Mouse (Mus musculus) neural tube, embryonic 13.5 days (tissue): ENCODE results near the gene Pamr1. TPM values are rescaled to one million over a fixed set of nuclear protein-coding genes. Genes with fewer than 3 reads are reported as not detected.

Experiments
- ATAC-seq: fragments of 200-750 bp; cut with Nextera tagmentation; 2 replicates; pipeline ENCODE4 v1.8.0; 2017; ENCODE audit warnings: low read depth, mild to moderate bottlenecking, moderate TSS enrichment, moderate library complexity
- H3K27ac ChIP-seq: fragments of 300-500 bp; sonication (generic); replicated peaks from 2 replicates; pipeline ENCODE4 v1.5.1; 2015; ENCODE audit warnings: moderate library complexity, mild to moderate bottlenecking, inconsistent platforms
- H3K27me3 ChIP-seq: fragments of 300-500 bp; sonication (generic); 2 replicates; pipeline ENCODE4 v1.6.1; 2015; ENCODE audit warnings: mild to moderate bottlenecking, inconsistent platforms
- H3K36me3 ChIP-seq: fragments of 300-500 bp; sonication (generic); 2 replicates; pipeline ENCODE4 v1.6.1; 2015; ENCODE audit warnings: mild to moderate bottlenecking, inconsistent platforms
- H3K4me1 ChIP-seq: fragments of 300-500 bp; sonication (generic); replicated peaks from 2 replicates; pipeline ENCODE4 v1.6.1; 2015; ENCODE audit warnings: inconsistent platforms
- H3K4me2 ChIP-seq: fragments of 300-500 bp; sonication (generic); 2 replicates; pipeline ENCODE4 v1.6.1; 2015; ENCODE audit warnings: inconsistent platforms, mild to moderate bottlenecking, moderate library complexity
- H3K4me3 ChIP-seq: fragments of 300-500 bp; sonication (generic); 2 replicates; pipeline ENCODE4 v1.5.1; 2015; ENCODE audit warnings: mild to moderate bottlenecking, inconsistent platforms
- H3K9ac ChIP-seq: fragments of 300-500 bp; sonication (generic); 2 replicates; pipeline ENCODE4 v1.6.1; 2015; ENCODE audit warnings: moderate library complexity, mild to moderate bottlenecking, inconsistent platforms
- H3K9me3 ChIP-seq: fragments of 300-500 bp; sonication (generic); 2 replicates; pipeline ENCODE4 v1.6.1; 2016; ENCODE audit warnings: inconsistent platforms
- WGBS: fragments of 180-500 bp; shearing (Covaris S2); methylation state at CpG from one replicate; pipeline ENCODE4 v1.1.7; 2015; 5-methylcytosine and 5-hydroxymethylcytosine counted together
- polyA plus RNA-seq: library from polyadenylated mRNA; unstranded; fragments of >200 nt; fragmentation: Nextera tagmentation; extraction: Ambion mirVana; gene quantifications from 2 replicates; pipeline ENCODE4 v1.2.1, GENCODE M21; 2015

Gene Pamr1
- 6.3 and 8.3 TPM in 2 replicates for polyA plus RNA-seq

DNA sequence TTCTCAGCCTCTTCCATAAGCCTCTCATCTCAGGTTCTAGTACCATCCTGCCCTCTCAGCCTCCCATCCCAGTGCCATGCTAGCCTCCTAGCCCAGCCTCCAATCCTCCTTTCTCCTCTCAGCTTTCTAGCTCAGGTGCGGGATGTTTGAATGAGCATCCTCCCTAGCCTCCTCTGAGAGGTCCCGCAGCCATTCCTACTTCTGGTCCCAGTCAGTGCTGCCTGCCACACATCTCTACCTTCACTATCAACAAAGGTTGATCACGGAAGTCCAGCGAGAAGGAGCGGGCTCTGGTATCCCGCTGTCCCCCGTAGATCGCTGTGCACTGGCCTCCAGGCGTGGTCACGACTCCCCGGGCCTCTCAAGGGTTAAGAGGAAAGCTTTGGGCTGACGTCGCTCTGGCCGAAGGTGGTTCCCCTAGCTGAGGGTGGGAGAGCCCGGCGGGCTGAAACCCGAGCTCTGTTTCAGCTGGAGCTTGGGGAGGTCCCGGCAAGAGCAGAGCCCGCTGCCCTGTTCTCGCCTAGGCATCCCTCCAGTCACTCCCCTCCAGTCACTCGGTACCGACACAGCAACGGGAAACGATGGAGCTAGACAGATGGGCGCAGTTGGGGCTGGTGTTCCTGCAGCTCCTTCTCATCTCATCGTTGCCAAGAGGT lies at the start of gene Pamr1:
Gene Pamr1, plus strand, starts transcription at position 402 of the 656 bp plus-strand sequence.
- Histone ChIP-seq H3K4me2 (peak within 1 kb of the TSS; percentile 69), H3K4me1 (peaks cover 33% of the 10 kb centered on the region), H3K4me3 (peak within 1 kb of the TSS; percentile 41), H3K36me3 (no peaks in the 10 kb centered on the region), H3K27ac (no peak within 1 kb of the TSS), H3K9ac (peak within 1 kb of the TSS; percentile 60), H3K27me3 (peaks cover 22% of the 10 kb centered on the region), H3K9me3 (no peaks in the 10 kb centered on the region)
- WGBS, result 2% methylated on average over 26 of the region's 26 CpGs
- ATAC-seq, result peak; percentile 75

DNA sequence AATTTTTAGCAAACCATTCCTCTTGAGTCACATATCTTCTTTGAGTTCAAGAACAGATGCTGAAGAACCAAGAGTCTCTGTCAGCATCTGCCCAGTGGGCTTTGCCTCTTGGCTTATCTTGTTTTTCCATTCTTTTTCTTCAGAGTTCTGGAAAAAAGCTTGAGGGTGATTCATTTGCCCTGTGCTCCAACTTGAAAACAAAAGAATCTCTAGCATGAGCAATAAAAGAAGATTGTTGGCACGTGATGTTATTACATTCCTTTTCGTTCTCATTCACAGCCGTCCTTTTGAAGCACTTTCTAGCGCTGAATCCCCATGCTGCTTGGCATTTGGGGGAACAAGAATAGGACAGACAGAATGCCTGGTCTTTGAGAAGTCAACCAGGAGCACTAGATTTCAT lies 42.2 kb upstream of the Pamr1 start:
- no peak overlapping the region for H3K27ac ChIP-seq
- H3K9ac ChIP-seq, result no peak overlapping the region
- H3K4me2 ChIP-seq, result no peak overlapping the region
- H3K27me3 ChIP-seq, result no peaks in the 10 kb centered on the region
- no peaks in the 10 kb centered on the region for H3K36me3 ChIP-seq
- no peak overlapping the region for H3K4me3 ChIP-seq
- no peaks in the 10 kb centered on the region for H3K4me1 ChIP-seq
- no peak for ATAC-seq
- H3K9me3 ChIP-seq, result no peaks in the 10 kb centered on the region
- 21% methylated on average over 4 of the region's 4 CpGs for WGBS

DNA sequence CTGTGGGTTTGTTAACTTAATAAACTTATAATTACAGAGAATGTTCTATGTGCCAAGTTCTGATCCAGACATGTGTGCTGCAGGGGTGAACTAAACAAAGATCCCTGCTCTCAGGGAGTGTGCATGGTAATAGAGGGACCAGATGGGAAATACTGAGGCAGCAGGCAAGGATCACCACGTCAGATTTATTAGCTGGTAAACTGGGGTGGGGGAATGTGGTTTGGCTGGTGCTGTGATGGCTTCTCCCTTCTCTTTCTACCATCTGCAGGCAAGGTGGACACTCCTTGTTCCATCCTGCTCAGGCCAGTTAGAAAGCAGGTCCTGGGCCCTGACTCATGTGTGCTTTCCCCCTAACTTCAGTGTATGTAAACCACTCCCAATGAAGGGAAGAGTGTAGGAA lies 41.7 kb upstream of the Pamr1 start:
- Histone ChIP-seq H3K4me2 (no peak overlapping the region), H3K9me3 (peaks cover 3% of the 10 kb centered on the region; the same call in 1 of the 2 replicates), H3K27me3 (no peaks in the 10 kb centered on the region), H3K36me3 (no peaks in the 10 kb centered on the region), H3K27ac (no peak overlapping the region), H3K9ac (no peak overlapping the region), H3K4me1 (no peaks in the 10 kb centered on the region), H3K4me3 (no peak overlapping the region)
- ATAC-seq, result no peak
- WGBS, result 20% methylated on average over 1 of the region's 1 CpGs

- no peak overlapping the region for H3K9ac ChIP-seq
- ATAC-seq, result no peak
- no peak overlapping the region for H3K4me2 ChIP-seq
Measured at GRCm38 (mm10) chr2:102519956-102520355, 29.9 kb upstream of the Pamr1 start.

GRCm38 (mm10) chr2:102527563-102527962 lies 22.2 kb upstream of the Pamr1 start:
- peak; percentile 78 for ATAC-seq

More at GRCm38 (mm10) chr2:102519956-102520355, 29.9 kb upstream of the Pamr1 start:
- H3K27me3 ChIP-seq, result no peaks in the 10 kb centered on the region
- no peaks in the 10 kb centered on the region for H3K9me3 ChIP-seq
- no peak overlapping the region for H3K27ac ChIP-seq
- no peak overlapping the region for H3K4me3 ChIP-seq
- no peaks in the 10 kb centered on the region for H3K36me3 ChIP-seq
- no peaks in the 10 kb centered on the region for H3K4me1 ChIP-seq

DNA sequence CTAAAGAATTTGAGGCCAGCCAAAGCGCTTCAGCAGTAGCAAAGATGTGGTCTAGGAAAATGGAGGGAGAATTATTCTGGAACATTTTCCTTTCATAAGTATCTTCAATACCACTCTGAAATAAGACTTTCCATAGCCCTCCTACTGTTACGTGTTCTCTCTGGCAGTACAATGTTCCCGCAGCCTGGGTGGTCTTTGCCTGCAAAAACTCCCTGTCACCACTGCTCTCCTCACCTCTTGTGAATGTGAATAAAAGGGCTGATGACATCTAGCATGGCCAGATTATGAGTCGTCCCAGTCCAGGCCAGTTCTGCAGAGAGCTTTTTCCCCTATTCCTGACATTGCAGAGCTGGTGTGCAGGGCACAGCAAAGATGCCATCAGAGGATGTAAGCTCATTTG lies 16.4 kb upstream of the Pamr1 start:
- no peaks in the 10 kb centered on the region for H3K4me1 ChIP-seq
- no peak overlapping the region for H3K4me3 ChIP-seq
- H3K27ac ChIP-seq, result no peak overlapping the region
- WGBS, result 79% methylated on average over 4 of the region's 4 CpGs
- H3K9ac ChIP-seq, result no peak overlapping the region
- no peaks in the 10 kb centered on the region for H3K36me3 ChIP-seq
- no peak overlapping the region for H3K4me2 ChIP-seq
- no peak for ATAC-seq
- no peaks in the 10 kb centered on the region for H3K27me3 ChIP-seq
- no peaks in the 10 kb centered on the region for H3K9me3 ChIP-seq

More at GRCm38 (mm10) chr2:102527563-102527962, 22.2 kb upstream of the Pamr1 start:
- 60% methylated on average over 4 of the region's 4 CpGs for WGBS
- Histone ChIP-seq H3K4me2 (no peak overlapping the region), H3K9ac (no peak overlapping the region), H3K4me1 (no peaks in the 10 kb centered on the region), H3K9me3 (no peaks in the 10 kb centered on the region), H3K27me3 (no peaks in the 10 kb centered on the region), H3K4me3 (no peak overlapping the region), H3K27ac (no peak overlapping the region), H3K36me3 (no peaks in the 10 kb centered on the region)

DNA sequence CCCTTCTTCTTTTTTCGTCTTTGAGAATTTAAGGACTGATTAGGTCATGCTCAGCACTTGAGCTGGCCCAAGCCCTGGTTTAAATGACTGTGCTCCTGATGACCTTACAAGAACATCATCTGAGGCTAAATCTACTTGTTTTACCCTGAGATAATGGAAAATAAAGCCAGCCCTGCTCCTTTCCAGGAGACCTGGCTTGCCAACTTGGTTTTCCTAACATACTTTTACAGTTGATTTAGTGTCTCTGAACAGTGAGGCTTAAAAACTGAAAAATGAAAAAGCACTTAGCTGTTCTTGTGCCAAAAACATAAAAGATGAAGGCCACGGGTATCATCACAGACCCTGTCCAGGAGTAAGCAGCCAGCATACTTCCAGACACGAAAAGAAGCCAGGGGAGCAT lies 13.0 kb upstream of the Pamr1 start:
- 81% methylated on average over 3 of the region's 3 CpGs for WGBS
- Histone ChIP-seq H3K4me3 (no peak overlapping the region), H3K9ac (no peak overlapping the region), H3K27ac (no peak overlapping the region), H3K27me3 (no peaks in the 10 kb centered on the region), H3K36me3 (no peaks in the 10 kb centered on the region), H3K4me2 (no peak overlapping the region), H3K9me3 (no peaks in the 10 kb centered on the region), H3K4me1 (no peaks in the 10 kb centered on the region; the same call in 1 of the 2 replicates)
- ATAC-seq, result no peak

GRCm38 (mm10) chr2:102540438-102541230 lies 9.2 kb upstream of the Pamr1 start:
- Histone ChIP-seq H3K27ac (no peak overlapping the region), H3K27me3 (no peaks in the 10 kb centered on the region), H3K4me2 (no peak overlapping the region), H3K9ac (no peak overlapping the region), H3K9me3 (no peaks in the 10 kb centered on the region), H3K36me3 (no peaks in the 10 kb centered on the region), H3K4me3 (no peak overlapping the region), H3K4me1 (no peaks in the 10 kb centered on the region; the same call in 1 of the 2 replicates)
- 51% methylated on average over 11 of the region's 11 CpGs for WGBS
- ATAC-seq, result 0 out of 2 replicates have a peak, but pooled peaks have one; percentile 19

DNA sequence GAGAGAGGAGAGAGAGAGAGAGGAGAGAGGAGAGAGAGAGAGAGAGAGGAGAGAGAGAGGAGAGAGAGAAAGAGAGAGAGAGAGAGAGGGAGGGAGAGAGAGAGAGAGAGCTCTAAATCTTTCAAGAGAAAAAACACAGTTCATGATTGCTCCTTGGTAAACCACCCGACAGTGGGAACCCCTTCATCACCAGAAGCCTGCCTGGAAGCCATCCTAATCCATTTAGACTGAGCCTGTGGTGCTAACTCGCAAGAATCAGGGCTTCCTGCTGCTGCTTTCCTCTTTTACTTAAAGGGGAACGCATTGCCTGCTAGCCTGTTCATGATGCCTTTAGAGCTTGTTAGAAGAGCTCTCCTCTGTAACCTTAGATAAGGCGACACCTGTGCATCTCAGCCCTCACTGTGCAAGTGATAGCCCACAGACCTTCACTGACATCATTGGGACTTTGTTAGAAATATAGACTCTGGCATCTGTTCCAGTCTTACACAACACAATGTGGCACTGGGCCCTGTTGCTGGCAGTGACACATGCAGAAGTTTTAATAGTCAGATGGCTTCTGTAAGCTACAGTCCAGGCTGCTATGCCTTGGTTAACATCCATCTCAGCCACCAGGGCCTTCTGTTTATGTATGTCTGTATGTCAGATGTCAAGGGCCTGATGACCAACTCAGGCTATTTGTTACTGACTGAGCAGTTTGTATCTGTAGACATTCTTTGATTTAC lies 8.2 kb upstream of the Pamr1 start:
- Histone ChIP-seq H3K4me1 (no peaks in the 10 kb centered on the region; the same call in 1 of the 2 replicates), H3K9me3 (no peaks in the 10 kb centered on the region), H3K4me3 (no peak overlapping the region), H3K36me3 (no peaks in the 10 kb centered on the region), H3K9ac (no peak overlapping the region), H3K4me2 (no peak overlapping the region), H3K27ac (no peak overlapping the region), H3K27me3 (no peaks in the 10 kb centered on the region)
- ATAC-seq, result no peak
- 44% methylated on average over 4 of the region's 4 CpGs for WGBS

GRCm38 (mm10) chr2:102543961-102544719 lies 5.7 kb upstream of the Pamr1 start:
- no peak overlapping the region for H3K9ac ChIP-seq
- H3K27ac ChIP-seq, result no peak overlapping the region
- WGBS, result 41% methylated on average over 6 of the region's 6 CpGs
- no peak overlapping the region for H3K4me3 ChIP-seq
- no peaks in the 10 kb centered on the region for H3K9me3 ChIP-seq
- no peak overlapping the region for H3K4me2 ChIP-seq
- H3K4me1 ChIP-seq, result no peaks in the 10 kb centered on the region; the same call in 1 of the 2 replicates
- peaks cover 4% of the 10 kb centered on the region for H3K27me3 ChIP-seq
- no peaks in the 10 kb centered on the region for H3K36me3 ChIP-seq
- ATAC-seq, result no peak

DNA sequence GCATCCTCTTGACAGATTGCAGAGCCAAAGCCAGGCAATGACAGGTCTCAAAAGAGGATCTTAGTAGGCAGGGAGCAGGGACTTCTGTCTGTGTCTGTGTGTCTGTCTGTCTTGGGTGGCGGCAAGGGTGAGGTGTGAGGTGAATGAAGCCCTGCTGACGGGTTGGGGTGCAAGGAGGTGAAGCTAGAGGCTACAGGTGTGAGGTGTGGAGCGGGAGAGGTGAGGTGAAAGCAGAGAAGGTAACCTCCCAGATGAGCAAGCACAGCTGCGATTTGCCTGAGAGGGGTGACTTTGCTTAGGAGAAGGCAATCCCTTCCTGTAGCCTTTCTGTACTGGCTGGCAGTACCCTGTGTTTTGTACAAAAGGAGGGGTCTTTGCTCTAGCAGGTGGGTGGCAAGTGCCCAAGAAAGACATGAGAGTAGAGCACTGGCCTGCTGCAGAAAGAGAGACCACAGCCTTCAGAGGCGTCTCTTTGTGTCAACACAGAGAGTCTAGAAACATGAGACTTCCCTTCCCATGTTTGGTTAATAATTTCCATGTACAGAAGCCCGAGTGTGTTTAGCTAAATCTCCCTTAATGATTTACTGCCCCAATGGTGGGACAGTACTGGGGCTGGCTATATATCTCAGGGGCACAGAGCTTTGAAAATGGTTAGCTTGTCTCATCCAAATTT lies 1.2 kb downstream of the Pamr1 start:
- Histone ChIP-seq H3K4me2 (peak overlapping the region; percentile 69), H3K27me3 (peaks cover 22% of the 10 kb centered on the region), H3K4me1 (peaks cover 33% of the 10 kb centered on the region), H3K9me3 (no peaks in the 10 kb centered on the region), H3K9ac (no peak overlapping the region), H3K36me3 (no peaks in the 10 kb centered on the region), H3K27ac (no peak overlapping the region), H3K4me3 (peak overlapping the region; percentile 41; the same call in 1 of the 2 replicates)
- ATAC-seq, result no peak
- WGBS, result 58% methylated on average over 6 of the region's 6 CpGs
